Mouse (Mus musculus): Measurements from ENCODE around the gene Psmb3. TPM values are rescaled to one million over a fixed set of nuclear protein-coding genes. Genes with fewer than 3 reads are reported as not detected.
A peak's percentile ranks its signal among the peaks of the same experiment; 100 is the strongest.
"Not testable (repeated sequence)": the region's sequence is repeated elsewhere in the genome, so short reads cannot be mapped to it uniquely, and the experiment has no call there.

Gene Psmb3
- polyA plus RNA-seq (2012; rRNA removed) = 164 and 330 TPM in 2 replicates

- Histone ChIP-seq H3K27ac (ENCODE audit: insufficient read depth, low read depth, low read length) (peak within 1 kb of the TSS; percentile 55), H3K36me3 (ENCODE audit: control insufficient read depth, insufficient read depth, low read length) (peaks cover 17% of the 10 kb centered on the region), H3K4me1 (ENCODE audit: control insufficient read depth, insufficient read depth, insufficient read length, low read length) (peaks cover 6% of the 10 kb centered on the region), H3K27me3 (ENCODE audit: control insufficient read depth, insufficient read depth, low read length) (no peaks in the 10 kb centered on the region), H3K4me3 (ENCODE audit: low read depth, low read length) (peak within 1 kb of the TSS; percentile 85)
- under 1% methylated on average over 35 of the region's 35 CpGs for WGBS
- TF ChIP-seq POLR2A (IDR thresholded peaks at IDR 0.05; ENCODE audit: low read depth, low read length) (peak; percentile 71), CTCF (IDR thresholded peaks at IDR 0.05; ENCODE audit: extremely low read depth, insufficient read length, insufficient replicate concordance, low read depth, low read length) (no peak)
These were observed at the start of gene Psmb3 for GRCm38 (mm10) chr11:97703039-97703826. TSS of gene Psmb3 (plus strand) at chr11:97703399.

GRCm38 (mm10) chr11:97654210-97654609 is 49.0 kb upstream of the Psmb3 start:
- Histone ChIP-seq H3K27ac (ENCODE audit: insufficient read depth, low read depth, low read length) (no peak overlapping the region), H3K4me3 (ENCODE audit: low read depth, low read length) (no peak overlapping the region), H3K27me3 (ENCODE audit: control insufficient read depth, insufficient read depth, low read length) (no peaks in the 10 kb centered on the region), H3K36me3 (ENCODE audit: control insufficient read depth, insufficient read depth, low read length) (peaks cover 1% of the 10 kb centered on the region; the same call in 1 of the 2 replicates), H3K4me1 (ENCODE audit: control insufficient read depth, insufficient read depth, insufficient read length, low read length) (peaks cover 5% of the 10 kb centered on the region; the same call in 1 of the 2 replicates)
- 85% methylated on average over 2 of the region's 2 CpGs for WGBS
- TF ChIP-seq POLR2A (IDR thresholded peaks at IDR 0.05; ENCODE audit: low read depth, low read length) (no peak), CTCF (IDR thresholded peaks at IDR 0.05; ENCODE audit: extremely low read depth, insufficient read length, insufficient replicate concordance, low read depth, low read length) (no peak)

- no peak overlapping the region for H3K27ac ChIP-seq (ENCODE audit: insufficient read depth, low read depth, low read length)
- WGBS = 81% methylated on average over 14 of the region's 14 CpGs
- H3K36me3 ChIP-seq (ENCODE audit: control insufficient read depth, insufficient read depth, low read length) = peaks cover 1% of the 10 kb centered on the region; the same call in 1 of the 2 replicates
- no peak for TF ChIP-seq POLR2A (IDR thresholded peaks at IDR 0.05; ENCODE audit: low read depth, low read length)
- TF ChIP-seq CTCF (IDR thresholded peaks at IDR 0.05; ENCODE audit: extremely low read depth, insufficient read length, insufficient replicate concordance, low read depth, low read length) = no peak
- peaks cover 14% of the 10 kb centered on the region; the same call in 1 of the 2 replicates for H3K4me1 ChIP-seq (ENCODE audit: control insufficient read depth, insufficient read depth, insufficient read length, low read length)
- no peak overlapping the region for H3K4me3 ChIP-seq (ENCODE audit: low read depth, low read length)
- no peaks in the 10 kb centered on the region for H3K27me3 ChIP-seq (ENCODE audit: control insufficient read depth, insufficient read depth, low read length)
These were observed 46.8 kb upstream of the Psmb3 start for GRCm38 (mm10) chr11:97656269-97656971.

GRCm38 (mm10) chr11:97657184-97657945 is 45.8 kb upstream of the Psmb3 start:
- no peaks in the 10 kb centered on the region for H3K27me3 ChIP-seq (ENCODE audit: control insufficient read depth, insufficient read depth, low read length)
- H3K27ac ChIP-seq (ENCODE audit: insufficient read depth, low read depth, low read length) = no peak overlapping the region
- TF ChIP-seq CTCF (IDR thresholded peaks at IDR 0.05; ENCODE audit: extremely low read depth, insufficient read length, insufficient replicate concordance, low read depth, low read length) (no peak), POLR2A (IDR thresholded peaks at IDR 0.05; ENCODE audit: low read depth, low read length) (no peak)
- H3K4me3 ChIP-seq (ENCODE audit: low read depth, low read length) = no peak overlapping the region
- WGBS = 57% methylated on average over 4 of the region's 6 CpGs
- peaks cover 1% of the 10 kb centered on the region; the same call in 1 of the 2 replicates for H3K36me3 ChIP-seq (ENCODE audit: control insufficient read depth, insufficient read depth, low read length)
- peaks cover 14% of the 10 kb centered on the region; the same call in 1 of the 2 replicates for H3K4me1 ChIP-seq (ENCODE audit: control insufficient read depth, insufficient read depth, insufficient read length, low read length)

- H3K27ac ChIP-seq (ENCODE audit: insufficient read depth, low read depth, low read length); H3K27me3 ChIP-seq (ENCODE audit: control insufficient read depth, insufficient read depth, low read length); H3K36me3 ChIP-seq (ENCODE audit: control insufficient read depth, insufficient read depth, low read length); H3K4me3 ChIP-seq (ENCODE audit: low read depth, low read length): not testable (repeated sequence)
- WGBS = 87% methylated on average over 6 of the region's 6 CpGs
- H3K4me1 ChIP-seq (ENCODE audit: control insufficient read depth, insufficient read depth, insufficient read length, low read length) = peaks cover 14% of the 10 kb centered on the region; the same call in 1 of the 2 replicates
These were observed 45.2 kb upstream of the Psmb3 start for GRCm38 (mm10) chr11:97657967-97658366.

- Histone ChIP-seq H3K27ac (ENCODE audit: insufficient read depth, low read depth, low read length) (peak overlapping the region; percentile 99), H3K4me1 (ENCODE audit: control insufficient read depth, insufficient read depth, insufficient read length, low read length) (peaks cover 14% of the 10 kb centered on the region; the same call in 1 of the 2 replicates), H3K4me3 (ENCODE audit: low read depth, low read length) (peak overlapping the region; percentile 48), H3K27me3 (ENCODE audit: control insufficient read depth, insufficient read depth, low read length) (no peaks in the 10 kb centered on the region), H3K36me3 (ENCODE audit: control insufficient read depth, insufficient read depth, low read length) (peaks cover 1% of the 10 kb centered on the region; the same call in 1 of the 2 replicates)
- TF ChIP-seq CTCF (IDR thresholded peaks at IDR 0.05; ENCODE audit: extremely low read depth, insufficient read length, insufficient replicate concordance, low read depth, low read length) (no peak), POLR2A (IDR thresholded peaks at IDR 0.05; ENCODE audit: low read depth, low read length) (no peak)
- 28% methylated on average over 11 of the region's 11 CpGs for WGBS
These were observed 44.4 kb upstream of the Psmb3 start for GRCm38 (mm10) chr11:97658751-97659266.
